Mouse (Mus musculus): ENCODE results near the gene Ccdc9.

DNA sequence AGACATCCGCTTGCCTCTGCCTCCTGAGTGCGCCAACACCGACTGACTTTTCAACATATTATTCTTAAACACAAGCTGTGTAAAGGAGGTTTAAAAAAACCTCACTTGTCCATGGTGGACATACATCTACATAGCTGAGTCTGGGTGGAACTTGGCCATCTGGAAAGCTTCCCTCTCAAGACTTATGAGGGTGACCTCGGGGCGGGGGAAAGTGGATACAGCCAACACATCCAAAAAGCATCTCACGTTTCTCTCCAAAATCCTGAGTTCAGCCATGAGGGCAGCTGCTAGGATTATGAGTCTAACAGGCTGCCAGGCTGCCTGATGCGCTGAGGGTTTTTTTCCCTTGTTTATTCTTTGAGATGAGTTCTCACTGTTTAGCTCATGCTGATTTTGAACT, 38.1 kb upstream of the Ccdc9 start:
- TF ChIP-seq CTCF (conservative IDR thresholded peaks at IDR 0.05; ENCODE audit: insufficient read depth, insufficient read length, low read depth, low read length) = no peak
- TF ChIP-seq POLR2A (IDR thresholded peaks at IDR 0.05; ENCODE audit: low read depth, low read length) = no peak
